Mouse (Mus musculus): ENCODE measurements around the gene Gm5114. TPM values are rescaled to one million over a fixed set of nuclear protein-coding genes. Genes with fewer than 3 reads are reported as not detected.
"Not testable (repeated sequence)": the region's sequence is repeated elsewhere in the genome, so short reads cannot be mapped to it uniquely, and the experiment has no call there.

The Gm5114 gene
- not detected for total RNA-seq (2021)
- long read RNA-seq, experiment 1 = 0 reads
- long read RNA-seq, experiment 2 = 0 reads

- DNase-seq (ENCODE audit: low spot score in 2 of 2); intact Hi-C loops (cut with DNase I): not testable (repeated sequence)
Measured at GRCm38 (mm10) chr7:39413060-39413459, at the start of gene Gm5114. Gene Gm5114 (minus strand): TSS chr7:39413160.

DNA sequence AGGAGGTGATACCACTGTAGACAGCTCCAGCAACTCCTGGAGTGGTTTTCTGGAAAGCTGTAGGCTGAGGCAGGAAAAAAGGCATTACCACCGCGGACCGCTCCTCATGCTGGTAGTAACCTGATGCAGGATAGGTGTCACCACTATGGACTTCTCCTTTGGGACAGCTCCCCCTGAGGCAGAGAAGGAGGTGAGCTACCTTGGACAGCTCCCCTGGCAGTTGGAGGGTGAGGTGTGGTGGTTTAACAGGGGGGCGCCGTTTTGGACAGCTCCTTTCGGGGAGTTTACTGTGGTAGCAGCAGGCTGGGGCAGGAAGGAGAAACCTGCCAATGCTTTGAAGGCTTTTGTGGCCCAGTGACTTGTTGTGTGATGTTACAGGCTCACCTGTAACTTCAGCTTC lies 42.8 kb upstream of the Gm5114 start:
- DNase-seq (ENCODE audit: low spot score in 2 of 2) = no peak
- intact Hi-C loops (cut with DNase I) = no loop called here

GRCm38 (mm10) chr7:39449260-39450021 lies 36.5 kb upstream of the Gm5114 start:
- peak; percentile 86 to 96 for DNase-seq (ENCODE audit: low spot score in 2 of 2)
- intact Hi-C loops (cut with DNase I) = no loop called here

GRCm38 (mm10) chr7:39448626-39449242 lies 35.8 kb upstream of the Gm5114 start:
- intact Hi-C loops (cut with DNase I) = no loop called here
- no peak for DNase-seq (ENCODE audit: low spot score in 2 of 2)

GRCm38 (mm10) chr7:39441237-39441636 lies 28.3 kb upstream of the Gm5114 start:
- intact Hi-C loops (cut with DNase I) = no loop called here
- no peak for DNase-seq (ENCODE audit: low spot score in 2 of 2)

- DNase-seq (ENCODE audit: low spot score in 2 of 2) = no peak
- intact Hi-C loops (cut with DNase I) = no loop called here
Measured at GRCm38 (mm10) chr7:39440362-39440761, 27.4 kb upstream of the Gm5114 start.

Small RNA genes within 50 kb of the gene (microRNA-seq; reads per million reads assigned to microRNA genes)
- gene Gm27437 = 0 reads per million in 2 experiments

Other genes starting within 250 kb of the Gm5114 start
- 1 to 10 TPM; 4.4 TPM for gene Zfp619, start 104.6 kb upstream of the Gm5114 start, total RNA-seq (2021)

Measured in left cerebral cortex, postnatal 14 days (tissue).